Mouse (Mus musculus) myocyte (in vitro differentiated cells): ENCODE data around the gene Sdk1. TPM values are rescaled to one million over a fixed set of nuclear protein-coding genes. Genes with fewer than 3 reads are reported as not detected.
A peak's percentile ranks its signal among the peaks of the same experiment; 100 is the strongest.

ENCODE experiments used
- H3K27me3 ChIP-seq: one replicate; pipeline ENCODE4 v1.6.1; 2011; ENCODE audit not compliant: control insufficient read depth, insufficient read depth, insufficient read length
- H3K36me3 ChIP-seq: one replicate; pipeline ENCODE4 v1.6.1; 2011; ENCODE audit not compliant: control insufficient read depth, insufficient read depth
- H3K4me2 ChIP-seq: one replicate; pipeline ENCODE4 v1.6.1; 2011; ENCODE audit warnings: low read depth, control low read depth
- H3K4me3 ChIP-seq: one replicate; pipeline ENCODE4 v1.5.1; 2011; ENCODE audit warnings: mild to moderate bottlenecking, control low read depth, moderate library complexity
- H3K79me2 ChIP-seq: one replicate; pipeline ENCODE4 v1.6.1; 2011; ENCODE audit not compliant: control insufficient read depth, insufficient read depth
- H3ac ChIP-seq: one replicate; pipeline ENCODE4 v1.6.1; 2011; ENCODE audit not compliant: control insufficient read depth, insufficient read length
- CEBPB ChIP-seq: IDR thresholded peaks from 2 replicates; pipeline ENCODE4 v1.6.1; 2011; ENCODE audit warnings: mild to moderate bottlenecking, moderate library complexity; ENCODE audit not compliant: poor library complexity, insufficient read depth, severe bottlenecking
- E2F4 ChIP-seq: IDR thresholded peaks from one replicate; pipeline ENCODE4 v1.6.1; 2011; ENCODE audit warnings: mild to moderate bottlenecking, control low read depth, moderate library complexity; ENCODE audit not compliant: insufficient read depth
- MAX ChIP-seq: IDR thresholded peaks from one replicate; pipeline ENCODE4 v1.6.1; 2011; ENCODE audit warnings: low read depth, mild to moderate bottlenecking, control low read depth
- MYOD1 ChIP-seq, 3 experiments: IDR thresholded peaks; one replicate each; pipeline ENCODE4 v1.6.1; 2011; ENCODE audit warnings: control low read depth in 2 of 3, low read depth in 2 of 3, mild to moderate bottlenecking in 2 of 3, moderate library complexity in 1 of 3; ENCODE audit not compliant: insufficient read length in 2 of 3, control insufficient read depth in 1 of 3
- MYOG ChIP-seq, 3 experiments: IDR thresholded peaks; one replicate each; pipeline ENCODE4 v1.6.1; 2011; ENCODE audit warnings: control low read depth in 2 of 3, low read depth in 2 of 3, mild to moderate bottlenecking in 2 of 3; ENCODE audit not compliant: insufficient read length in 2 of 3, control insufficient read depth in 1 of 3, insufficient read depth in 1 of 3
- POLR2A ChIP-seq: IDR thresholded peaks from one replicate; pipeline ENCODE4 v1.6.1; 2011; ENCODE audit warnings: low read depth, mild to moderate bottlenecking, control low read depth, moderate library complexity; ENCODE audit not compliant: insufficient read length
- POLR2AphosphoS2 ChIP-seq: IDR thresholded peaks from one replicate; pipeline ENCODE4 v1.6.1; 2011; ENCODE audit warnings: low read depth, control low read depth; ENCODE audit not compliant: insufficient read length
- REST ChIP-seq: IDR thresholded peaks from one replicate; pipeline ENCODE4 v1.6.1; 2011; ENCODE audit warnings: mild to moderate bottlenecking, control low read depth, moderate library complexity; ENCODE audit not compliant: insufficient read depth, insufficient read length
- SRF ChIP-seq: IDR thresholded peaks from one replicate; pipeline ENCODE4 v1.6.1; 2011; ENCODE audit warnings: low read depth; ENCODE audit not compliant: control insufficient read depth, insufficient read length
- TCF12 ChIP-seq: IDR thresholded peaks from one replicate; pipeline ENCODE4 v1.6.1; 2011; ENCODE audit warnings: mild to moderate bottlenecking, control low read depth; ENCODE audit not compliant: poor library complexity, insufficient read depth, severe bottlenecking
- TCF3 ChIP-seq: IDR thresholded peaks from one replicate; pipeline ENCODE4 v1.6.1; 2011; ENCODE audit warnings: low read depth, control low read depth; ENCODE audit not compliant: insufficient read length
- USF1 ChIP-seq: IDR thresholded peaks from one replicate; pipeline ENCODE4 v1.6.1; 2011; ENCODE audit warnings: low read depth, mild to moderate bottlenecking, control low read depth, moderate library complexity
- polyA plus RNA-seq: library from polyadenylated mRNA; unstranded; fragments of >200 nt; fragmentation: generic; extraction: Trizol; gene quantifications from one replicate; pipeline ENCODE4 v1.2.1, GENCODE M21; 2012; ENCODE audit warnings: missing spikeins

Gene Sdk1
- polyA plus RNA-seq, 1 experiment: 1.6 TPM

GRCm38 (mm10) chr5:141380774-141381156, 139.5 kb downstream of the Sdk1 start:
- no peak overlapping the region for H3ac ChIP-seq
- no peak overlapping the region for H3K4me3 ChIP-seq
- H3K27me3 ChIP-seq: no peaks in the 10 kb centered on the region
- H3K4me2 ChIP-seq: no peak overlapping the region
- H3K79me2 ChIP-seq: no peaks in the 10 kb centered on the region
- TF ChIP-seq POLR2A: no peak
- no peak for TF ChIP-seq TCF3
- TF ChIP-seq MYOD1 (IDR thresholded peaks at IDR 0.05; ENCODE audit: control insufficient read depth in 1 of 3, insufficient read length in 2 of 3, low read depth in 2 of 3): no peak
- TF ChIP-seq MYOG (IDR thresholded peaks at IDR 0.05; ENCODE audit: control insufficient read depth in 1 of 3, insufficient read depth in 1 of 3, insufficient read length in 2 of 3, low read depth in 2 of 3): no peak
- TF ChIP-seq MAX: no peak
- TF ChIP-seq USF1: no peak
- TF ChIP-seq REST: no peak
- no peak for TF ChIP-seq TCF12
- TF ChIP-seq E2F4: no peak
- TF ChIP-seq POLR2AphosphoS2: no peak
- TF ChIP-seq CEBPB: no peak
- TF ChIP-seq SRF: no peak
- no peaks in the 10 kb centered on the region for H3K36me3 ChIP-seq

GRCm38 (mm10) chr5:141381581-141381980, 140.3 kb downstream of the Sdk1 start:
- Histone ChIP-seq H3K36me3 (no peaks in the 10 kb centered on the region), H3K4me2 (no peak overlapping the region), H3K79me2 (no peaks in the 10 kb centered on the region), H3K27me3 (no peaks in the 10 kb centered on the region), H3ac (no peak overlapping the region), H3K4me3 (no peak overlapping the region)
- TF ChIP-seq TCF12: no peak
- TF ChIP-seq TCF3: no peak
- TF ChIP-seq MYOD1 (IDR thresholded peaks at IDR 0.05; ENCODE audit: control insufficient read depth in 1 of 3, insufficient read length in 2 of 3, low read depth in 2 of 3): no peak
- no peak for TF ChIP-seq SRF
- no peak for TF ChIP-seq POLR2A
- no peak for TF ChIP-seq USF1
- no peak for TF ChIP-seq CEBPB

- no peak overlapping the region for H3ac ChIP-seq
- H3K27me3 ChIP-seq: no peaks in the 10 kb centered on the region
- H3K36me3 ChIP-seq: no peaks in the 10 kb centered on the region
- no peaks in the 10 kb centered on the region for H3K79me2 ChIP-seq
- H3K4me3 ChIP-seq: no peak overlapping the region
- TF ChIP-seq POLR2AphosphoS2 (no peak), MYOG (IDR thresholded peaks at IDR 0.05; ENCODE audit: control insufficient read depth in 1 of 3, insufficient read depth in 1 of 3, insufficient read length in 2 of 3, low read depth in 2 of 3) (no peak), REST (no peak), SRF (no peak), TCF12 (no peak), E2F4 (no peak), MYOD1 (IDR thresholded peaks at IDR 0.05; ENCODE audit: control insufficient read depth in 1 of 3, insufficient read length in 2 of 3, low read depth in 2 of 3) (no peak), USF1 (no peak), TCF3 (no peak), POLR2A (no peak), MAX (no peak), CEBPB (no peak)
- no peak overlapping the region for H3K4me2 ChIP-seq
Measured at GRCm38 (mm10) chr5:141382246-141382835, 141.1 kb downstream of the Sdk1 start.

DNA sequence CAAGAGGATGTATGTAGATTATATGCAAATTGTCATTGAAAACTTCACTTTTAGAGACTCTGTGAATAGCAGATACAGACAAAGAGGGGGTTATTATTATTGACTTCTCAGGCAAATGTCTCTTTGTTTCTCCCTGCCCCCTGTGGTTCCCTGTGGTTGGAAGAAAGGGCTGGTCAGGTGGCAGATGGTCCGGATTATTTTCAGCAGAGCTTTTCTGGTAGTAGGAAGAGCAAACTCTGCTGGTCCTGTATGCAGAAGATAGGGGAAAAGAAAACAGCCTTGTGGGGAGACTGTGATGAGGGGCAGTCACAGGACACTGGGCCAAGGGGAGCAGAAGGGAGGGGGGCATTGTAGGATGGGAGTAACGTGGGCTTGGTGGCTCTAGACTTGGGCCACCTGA, 147.2 kb downstream of the Sdk1 start:
- Histone ChIP-seq H3K79me2 (no peaks in the 10 kb centered on the region), H3K36me3 (no peaks in the 10 kb centered on the region), H3K4me2 (no peak overlapping the region), H3ac (no peak overlapping the region), H3K27me3 (no peaks in the 10 kb centered on the region), H3K4me3 (no peak overlapping the region)
- TF ChIP-seq E2F4 (no peak), POLR2A (no peak), USF1 (no peak), POLR2AphosphoS2 (no peak), SRF (no peak), TCF12 (no peak), MYOD1 (IDR thresholded peaks at IDR 0.05; ENCODE audit: control insufficient read depth in 1 of 3, insufficient read length in 2 of 3, low read depth in 2 of 3) (no peak), CEBPB (no peak), MYOG (IDR thresholded peaks at IDR 0.05; ENCODE audit: control insufficient read depth in 1 of 3, insufficient read depth in 1 of 3, insufficient read length in 2 of 3, low read depth in 2 of 3) (no peak), REST (no peak), TCF3 (no peak), MAX (no peak)

GRCm38 (mm10) chr5:141390541-141390940, 149.3 kb downstream of the Sdk1 start:
- Histone ChIP-seq H3K79me2 (no peaks in the 10 kb centered on the region), H3K36me3 (no peaks in the 10 kb centered on the region), H3K27me3 (no peaks in the 10 kb centered on the region), H3K4me3 (no peak overlapping the region), H3ac (no peak overlapping the region), H3K4me2 (peak overlapping the region; percentile 48)
- no peak for TF ChIP-seq TCF12
- TF ChIP-seq MAX: no peak
- no peak for TF ChIP-seq MYOG (IDR thresholded peaks at IDR 0.05; ENCODE audit: control insufficient read depth in 1 of 3, insufficient read depth in 1 of 3, insufficient read length in 2 of 3, low read depth in 2 of 3)
- no peak for TF ChIP-seq CEBPB
- no peak for TF ChIP-seq POLR2AphosphoS2
- no peak for TF ChIP-seq REST
- no peak for TF ChIP-seq MYOD1 (IDR thresholded peaks at IDR 0.05; ENCODE audit: control insufficient read depth in 1 of 3, insufficient read length in 2 of 3, low read depth in 2 of 3)
- no peak for TF ChIP-seq USF1
- TF ChIP-seq E2F4: no peak
- no peak for TF ChIP-seq TCF3
- no peak for TF ChIP-seq SRF
- TF ChIP-seq POLR2A: no peak
